Mouse (Mus musculus) mouse embryonic stem cell (cell line): ENCODE measurements at regions not wholly inside any gene's neighbourhood (a gene's known extent, or its start where the extent isn't known, plus 50 kb on each side); places are given as distances from the start of the nearest gene placed in this dataset.

Experiments used
- in situ Hi-C, 2 experiments: fragments of 300-500 bp; cut with MboI; formaldehyde crosslinking; loops; 1 replicate in 1 of 2; 3 replicates in 1 of 2; pipeline ENCODE4 v1.14.3; 2019 to 2020; ENCODE audit warnings: low sequenced_read_pairs in 2 of 2, low pct_unique_long_range_greater_than_20kb in 1 of 2, mixed read lengths in 1 of 2; ENCODE audit not compliant: unreplicated experiment in 1 of 2

GRCm38 (mm10) chr2:169100516-169100915 lies 145.1 kb upstream of the Zfp64 start:
- in situ Hi-C loops = no loop called here

DNA sequence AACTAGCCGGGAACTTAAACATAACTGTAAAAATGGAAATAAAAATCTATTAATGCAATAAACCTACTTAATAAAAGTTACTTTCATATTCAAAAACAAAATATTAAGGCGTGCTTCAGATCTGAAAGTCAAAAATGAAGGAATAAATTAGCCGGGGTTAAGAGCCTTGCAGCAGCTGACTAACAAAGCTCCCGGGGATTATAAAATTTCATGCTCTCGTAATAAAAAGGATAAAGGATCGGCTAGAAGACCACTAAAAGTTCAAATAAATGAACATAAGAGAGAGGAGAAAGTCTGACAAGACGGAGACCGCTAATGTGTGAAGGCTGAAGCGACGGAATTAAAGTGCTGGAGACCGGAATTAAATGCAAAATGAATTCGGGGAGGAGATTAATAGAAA lies 144.3 kb upstream of the Zfp64 start:
- in situ Hi-C loops = loop anchor here in 1 of 2 experiments (5.0 kb wide), 1 partner anchor 37 kb away; no protein-coding TSS in a partner anchor

DNA sequence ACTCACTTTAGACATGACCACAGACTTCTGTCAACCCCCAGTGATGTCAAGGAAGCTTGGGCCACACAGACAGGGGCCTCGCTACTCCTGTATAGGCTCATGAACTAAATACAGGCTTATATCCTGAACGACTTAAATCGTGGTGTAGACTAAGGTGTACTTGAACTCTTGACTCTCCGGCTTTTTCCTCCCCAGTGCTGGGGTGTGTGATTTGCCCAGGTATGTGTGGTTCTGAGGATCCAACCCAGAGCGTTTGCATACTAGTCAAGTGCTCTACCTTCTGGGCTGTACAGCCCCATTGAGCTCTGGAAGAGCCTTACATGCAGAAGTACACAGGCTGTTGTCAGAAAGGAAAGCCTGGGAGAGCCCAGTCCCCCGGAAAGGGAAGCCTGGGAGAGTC lies 143.2 kb upstream of the Zfp64 start:
- in situ Hi-C loops = loop anchor here in 1 of 2 experiments (5.0 kb wide), 1 partner anchor 36 kb away; no protein-coding TSS in a partner anchor

DNA sequence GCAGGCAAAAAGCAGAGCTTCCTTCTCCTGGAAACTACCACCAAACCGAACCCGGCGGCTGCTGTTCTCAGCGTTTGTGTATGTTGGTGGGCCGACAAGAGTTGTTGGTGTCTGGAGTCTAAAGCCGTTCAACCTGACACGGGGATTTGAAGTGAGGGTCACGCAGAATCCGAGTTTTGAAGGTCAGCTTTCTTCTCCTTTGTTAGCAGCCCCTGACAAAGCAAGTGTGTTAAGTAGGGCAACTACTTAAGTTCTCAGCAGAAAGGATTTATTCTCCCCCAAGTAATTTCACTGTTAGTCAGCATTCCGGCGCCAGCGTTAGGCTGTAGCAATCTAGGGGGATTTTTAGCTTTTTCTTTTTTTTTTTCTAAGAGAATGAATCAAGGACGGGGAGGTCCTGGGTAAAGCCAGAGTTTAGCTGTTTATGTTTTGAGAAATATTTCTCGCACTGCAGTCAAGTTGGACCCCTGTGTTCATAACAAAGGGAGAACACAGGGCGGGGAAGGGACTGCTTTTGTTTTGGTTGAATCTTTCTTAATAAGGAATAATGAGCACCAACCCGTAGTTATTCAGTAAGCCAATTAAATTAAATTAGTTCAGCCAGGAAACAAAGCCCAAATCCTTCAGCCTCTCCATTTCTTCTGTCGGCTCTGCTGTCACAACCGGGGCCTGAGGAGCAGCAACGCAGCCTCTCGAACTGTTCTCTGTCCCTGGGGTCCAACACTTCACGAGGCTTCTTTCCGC lies 138.8 kb upstream of the Zfp64 start:
- in situ Hi-C loops = no loop called here

- in situ Hi-C loops = no loop called here
Observed at GRCm38 (mm10) chr2:169090256-169090655, 134.9 kb upstream of the Zfp64 start.

DNA sequence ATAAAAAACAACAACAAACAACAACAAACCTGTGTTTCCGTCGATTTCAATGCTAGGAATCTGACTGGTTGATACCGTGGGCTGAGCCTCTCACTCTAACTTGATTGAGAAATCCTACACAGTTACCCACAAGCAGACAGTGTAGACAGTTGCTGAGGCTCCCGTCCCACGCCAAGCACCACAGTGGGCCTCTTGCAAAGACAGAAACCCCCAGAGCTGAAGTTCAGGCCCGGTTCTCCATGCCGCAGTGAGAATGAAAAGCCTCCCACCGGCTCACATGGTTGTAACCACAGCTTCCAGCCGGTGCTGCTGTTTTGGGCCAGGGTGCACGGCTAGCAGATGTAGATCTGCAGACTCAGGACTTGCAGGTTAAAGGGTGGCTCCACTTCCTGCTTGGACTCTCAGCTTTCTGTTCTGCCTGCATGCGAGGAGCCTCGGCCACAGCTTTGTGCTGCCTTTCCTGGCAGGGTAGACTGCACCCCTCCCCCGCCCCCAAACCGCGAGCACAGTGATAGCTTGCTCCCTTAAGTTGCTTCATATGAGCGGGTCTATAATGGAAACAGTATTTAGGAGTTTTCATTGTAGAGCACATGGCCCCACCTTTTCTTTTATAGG lies 133.6 kb upstream of the Zfp64 start:
- in situ Hi-C loops = no loop called here

GRCm38 (mm10) chr2:169088301-169088700 lies 132.9 kb upstream of the Zfp64 start:
- in situ Hi-C loops = no loop called here

- in situ Hi-C loops = no loop called here
Observed at GRCm38 (mm10) chr2:169071267-169071666, 115.9 kb upstream of the Zfp64 start.

- in situ Hi-C loops = no loop called here
Observed at GRCm38 (mm10) chr2:169065166-169065698, 109.8 kb upstream of the Zfp64 start.

DNA sequence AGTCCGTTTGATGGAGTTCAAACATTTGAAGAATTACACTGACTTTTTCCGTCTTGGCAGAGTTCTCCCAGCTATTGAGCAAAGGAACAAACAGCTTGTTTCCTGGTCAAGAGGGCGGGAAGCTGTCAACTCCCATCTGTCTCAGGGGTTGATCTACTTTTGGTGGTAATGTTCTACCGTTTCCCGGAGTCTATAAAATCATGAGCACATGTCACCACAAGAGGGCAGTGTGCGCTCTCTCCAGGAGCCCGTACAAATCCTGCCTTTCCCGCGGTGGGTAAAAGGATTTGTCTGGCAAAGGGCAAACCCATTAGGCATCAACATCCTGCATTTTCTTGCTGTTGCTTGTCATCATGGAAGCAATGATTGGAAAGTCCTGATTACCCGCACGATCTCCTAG lies 106.1 kb upstream of the Zfp64 start:
- in situ Hi-C loops = loop anchor here in 1 of 2 experiments (5.0 kb wide), 1 partner anchor 36 kb away; no protein-coding TSS in a partner anchor

DNA sequence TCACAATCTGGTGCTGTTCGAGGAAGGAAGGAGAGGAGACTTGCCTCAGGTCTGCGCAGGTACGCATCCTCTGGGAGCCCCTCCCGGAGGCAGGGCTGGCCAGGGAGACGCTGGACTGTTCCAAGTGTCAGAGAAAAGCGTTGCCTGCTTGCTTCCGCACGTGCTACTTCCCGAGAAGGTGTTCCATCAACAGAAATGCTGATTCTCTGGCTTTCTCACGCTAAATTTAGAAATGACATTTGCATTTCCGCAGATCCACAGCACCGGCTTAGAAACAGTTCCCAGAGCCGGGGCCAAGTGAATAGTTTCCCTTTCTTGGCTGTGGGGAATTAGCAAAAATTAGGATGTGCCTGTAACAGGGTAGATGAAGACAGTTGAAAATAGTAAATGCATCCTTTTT lies 105.1 kb upstream of the Zfp64 start:
- in situ Hi-C loops = loop anchor here in 1 of 2 experiments (5.0 kb wide), 1 partner anchor 37 kb away; no protein-coding TSS in a partner anchor

GRCm38 (mm10) chr2:169057831-169058230 lies 102.4 kb upstream of the Zfp64 start:
- in situ Hi-C loops = no loop called here

DNA sequence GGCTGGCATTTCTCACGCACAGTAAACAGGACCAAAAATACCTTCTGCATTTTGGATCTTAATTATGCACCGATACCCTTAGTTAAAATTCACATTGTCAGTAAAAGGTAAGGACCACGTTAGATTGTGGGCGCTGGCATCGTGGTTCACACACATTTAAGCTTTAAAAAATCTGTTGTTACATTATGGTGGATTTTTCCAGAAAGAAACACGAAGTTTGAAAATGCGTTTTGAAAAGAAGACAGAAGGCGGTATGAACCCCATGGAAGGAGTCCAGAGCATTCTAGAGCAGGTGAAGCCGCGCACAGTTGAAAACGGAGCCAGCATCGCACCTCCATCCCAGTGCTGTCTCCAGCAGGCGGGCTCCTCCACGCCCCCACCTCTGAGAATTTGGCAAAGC lies 94.6 kb upstream of the Zfp64 start:
- in situ Hi-C loops = no loop called here

DNA sequence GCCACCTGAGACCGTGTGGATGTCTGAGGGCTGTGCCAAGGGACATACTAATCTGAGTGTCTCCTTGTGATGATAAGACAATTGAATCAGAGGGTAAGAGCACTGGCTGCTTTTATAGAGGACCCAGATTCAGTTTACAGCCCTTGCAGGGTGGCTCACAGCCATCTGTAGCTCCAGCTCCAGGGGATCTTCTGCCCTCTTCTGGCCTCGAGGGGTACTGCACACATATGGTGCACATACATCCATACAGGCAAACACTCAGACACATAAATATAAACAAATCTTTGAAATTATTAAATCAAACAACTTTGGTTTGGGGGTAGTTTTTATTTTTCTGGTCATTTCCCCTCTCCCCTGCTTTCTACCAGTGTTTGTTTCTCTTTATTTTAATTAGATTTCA lies 86.4 kb upstream of the Zfp64 start:
- in situ Hi-C loops = no loop called here

DNA sequence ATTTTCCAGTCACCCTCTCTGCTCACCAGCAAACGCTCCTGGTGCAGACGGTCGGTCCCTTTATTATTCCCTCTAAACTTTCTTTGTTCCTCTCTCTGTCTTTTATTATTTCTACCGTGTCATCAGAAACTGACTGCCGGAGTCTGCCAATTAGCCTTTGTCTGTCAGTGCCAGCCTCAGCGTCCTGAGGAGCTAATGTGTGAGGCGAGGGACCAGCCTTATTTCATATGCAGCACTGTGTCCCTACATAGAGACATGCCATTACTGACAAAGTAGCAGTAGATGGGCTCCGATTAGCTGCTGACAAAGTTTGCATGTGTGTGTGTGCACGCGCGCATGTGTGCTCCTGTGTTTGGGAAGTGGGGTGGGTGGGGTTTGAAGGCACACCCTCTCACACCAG lies 82.6 kb upstream of the Zfp64 start:
- in situ Hi-C loops = no loop called here

DNA sequence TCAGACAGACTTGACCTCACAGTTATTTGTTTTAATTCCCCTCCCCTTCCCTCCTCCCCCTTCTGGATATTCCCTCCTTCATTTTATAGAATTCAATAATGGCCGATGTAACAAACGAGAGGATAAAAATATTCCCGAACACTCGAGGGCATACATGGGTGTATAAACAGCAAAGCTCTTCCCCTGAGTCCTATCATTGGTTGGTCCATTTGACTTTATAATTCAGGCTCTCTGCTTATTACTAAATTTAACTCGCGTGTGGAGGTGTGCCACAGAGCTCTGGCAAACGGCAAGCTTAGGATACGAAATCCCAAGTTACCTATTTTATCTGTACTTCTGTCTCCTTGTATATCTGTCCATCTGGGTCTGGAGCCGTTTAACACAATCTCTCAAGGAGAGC lies 82.1 kb upstream of the Zfp64 start:
- in situ Hi-C loops = no loop called here

DNA sequence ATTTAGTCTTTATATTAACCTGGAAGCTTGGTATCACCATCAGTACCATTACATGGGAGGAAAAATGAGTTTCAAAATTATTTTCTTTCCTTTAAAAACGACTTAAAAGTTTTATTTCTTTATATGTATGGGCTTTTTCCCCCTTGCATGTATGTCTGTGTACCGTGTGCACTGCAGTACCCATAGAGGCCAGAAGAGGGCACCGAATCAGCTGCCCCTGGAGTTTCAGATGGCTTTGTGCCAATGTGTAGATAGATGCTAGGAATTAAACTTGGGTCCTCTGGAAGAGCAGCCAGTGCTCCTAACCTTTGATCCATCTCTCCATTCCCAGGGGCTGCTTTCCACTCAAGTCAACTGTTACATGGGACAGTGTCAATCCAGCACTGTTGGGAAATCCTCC lies 79.9 kb upstream of the Zfp64 start:
- in situ Hi-C loops = no loop called here

DNA sequence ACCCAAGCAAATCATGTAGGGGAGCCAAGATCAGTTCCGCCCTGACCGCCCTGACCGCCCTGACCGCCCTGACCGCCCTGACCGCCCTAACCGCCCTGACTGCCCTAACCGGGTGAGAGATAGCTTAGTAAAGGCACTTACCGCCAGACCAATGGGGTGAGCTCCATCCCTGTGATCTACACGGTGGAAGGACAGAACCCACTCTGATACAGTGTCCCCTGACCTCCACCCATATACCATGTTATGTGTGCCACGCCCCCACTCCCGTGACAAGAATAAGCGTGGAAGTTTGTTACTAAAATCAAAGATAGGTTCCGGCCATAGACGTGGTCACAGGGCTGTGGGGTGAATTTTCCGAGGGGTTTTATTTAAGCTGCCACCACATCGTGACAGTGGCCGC lies 78.6 kb upstream of the Zfp64 start:
- in situ Hi-C loops = no loop called here

DNA sequence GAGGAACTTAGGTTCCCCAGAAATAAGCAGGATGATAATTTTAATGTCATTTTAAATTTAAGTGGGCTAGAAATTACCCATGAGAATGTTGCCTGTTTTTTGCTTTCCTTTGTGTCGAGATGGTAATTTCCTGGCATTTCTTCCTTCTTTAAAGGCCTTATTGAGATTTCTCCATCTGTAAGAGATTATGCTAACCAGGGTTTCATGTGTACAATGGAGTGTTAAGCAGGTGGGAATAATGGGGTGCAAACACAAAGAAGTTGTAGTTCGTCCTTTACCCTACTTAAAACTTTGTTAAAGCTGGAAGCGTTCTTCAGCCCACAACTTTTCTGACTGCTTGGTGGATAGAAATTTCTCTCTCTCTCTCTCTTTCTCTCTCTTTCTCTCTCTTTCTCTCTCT lies 77.8 kb upstream of the Zfp64 start:
- in situ Hi-C loops = no loop called here
